Mouse (Mus musculus) spleen, adult 2 months (tissue): ENCODE measurements around the gene Myh11. TPM values are rescaled to one million over a fixed set of nuclear protein-coding genes. Genes with fewer than 3 reads are reported as not detected.

Experiments used
- DNase-seq, 2 experiments: peaks; one replicate each; pipeline versions ENCODE4 v3.0.0 to v3.0.0-alpha.2; 2012 to 2021; ENCODE audit warnings: low spot score in 2 of 2, low read depth in 1 of 2
- H3K27ac ChIP-seq: fragments of 200-500 bp; 2 replicates; pipeline ENCODE4 v1.5.1; 2012; ENCODE audit warnings: low read length, inconsistent platforms; ENCODE audit not compliant: insufficient read depth
- H3K27me3 ChIP-seq: fragments of 200-500 bp; 2 replicates; pipeline ENCODE4 v1.6.1; 2012; ENCODE audit warnings: mild to moderate bottlenecking, moderate library complexity, low read length, inconsistent platforms; ENCODE audit not compliant: control insufficient read depth, insufficient read depth
- H3K36me3 ChIP-seq: fragments of 200-500 bp; 2 replicates; pipeline ENCODE4 v1.6.1; 2012; ENCODE audit warnings: mild to moderate bottlenecking, low read length, inconsistent platforms; ENCODE audit not compliant: control insufficient read depth, insufficient read depth
- H3K4me1 ChIP-seq: fragments of 200-500 bp; 2 replicates; pipeline ENCODE4 v1.6.1; 2011; ENCODE audit warnings: inconsistent platforms; ENCODE audit not compliant: control insufficient read depth, insufficient read depth, insufficient read length
- H3K4me3 ChIP-seq: fragments of 200-500 bp; 2 replicates; pipeline ENCODE4 v1.5.1; 2011; ENCODE audit warnings: mild to moderate bottlenecking, inconsistent platforms; ENCODE audit not compliant: insufficient read depth, insufficient read length; ENCODE audit errors: extremely low read depth
- CTCF ChIP-seq: fragments of 200-500 bp; IDR thresholded peaks from 2 replicates; pipeline ENCODE4 v1.5.1; 2011; ENCODE audit warnings: mild to moderate bottlenecking, inconsistent platforms; ENCODE audit not compliant: insufficient read depth, insufficient read length, insufficient replicate concordance; ENCODE audit errors: extremely low read depth
- POLR2A ChIP-seq: fragments of 200-500 bp; IDR thresholded peaks from 2 replicates; pipeline ENCODE4 v1.6.1; 2011; ENCODE audit warnings: low read depth, low read length, inconsistent platforms
- WGBS: fragments of 180-500 bp; shearing (Covaris S2); methylation state at CpG from one replicate; pipeline ENCODE4 v1.1.7; 2018; 5-methylcytosine and 5-hydroxymethylcytosine counted together
- polyA plus RNA-seq: library from polyadenylated mRNA; depleted of rRNA; stranded (reverse); fragments of >200 nt; gene quantifications from 2 replicates; pipeline ENCODE4 v1.2.3, GENCODE M21; 2012

Myh11 gene
- polyA plus RNA-seq, 1 experiment, result 5.7 TPM

GRCm38 (mm10) chr16:14169706-14170105 is 121.5 kb downstream of the Myh11 start:
- Histone ChIP-seq H3K4me1 (no peaks in the 10 kb centered on the region), H3K27me3 (no peaks in the 10 kb centered on the region), H3K4me3 (no peak overlapping the region), H3K36me3 (peaks cover 23% of the 10 kb centered on the region), H3K27ac (no peak overlapping the region)
- no peak for DNase-seq
- 100% methylated on average over 1 of the region's 1 CpGs for WGBS
- no peak for TF ChIP-seq CTCF
- TF ChIP-seq POLR2A, result no peak

GRCm38 (mm10) chr16:14166490-14166889 is 124.7 kb downstream of the Myh11 start:
- WGBS, result 83% methylated on average over 4 of the region's 4 CpGs
- H3K36me3 ChIP-seq, result peaks cover 13% of the 10 kb centered on the region
- no peaks in the 10 kb centered on the region for H3K27me3 ChIP-seq
- no peak for DNase-seq
- no peak for TF ChIP-seq POLR2A
- TF ChIP-seq CTCF, result no peak
- no peak overlapping the region for H3K27ac ChIP-seq
- no peak overlapping the region for H3K4me3 ChIP-seq
- H3K4me1 ChIP-seq, result no peaks in the 10 kb centered on the region; the same call in 1 of the 2 replicates

DNA sequence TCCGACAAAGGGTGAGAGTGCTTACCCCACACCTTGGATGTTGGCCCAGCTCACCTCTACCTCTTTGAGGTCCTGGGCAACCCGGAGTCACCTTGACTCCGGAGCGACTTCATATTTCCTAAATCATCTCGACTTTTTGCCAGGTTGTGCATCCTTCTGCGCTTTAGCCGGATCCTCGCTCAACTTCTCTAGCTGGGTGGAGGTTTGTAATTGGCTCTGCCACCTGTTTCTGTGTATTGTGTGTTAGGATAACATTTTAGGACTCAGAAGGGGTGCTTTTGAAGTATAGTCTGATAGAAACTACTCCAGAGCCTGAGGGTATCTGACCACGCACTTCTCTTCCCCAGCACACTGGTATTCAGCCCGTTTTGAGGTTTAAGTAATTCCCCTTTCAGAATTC is 127.4 kb downstream of the Myh11 start:
- H3K4me3 ChIP-seq, result peak overlapping the region; percentile 96
- no peak for DNase-seq
- no peaks in the 10 kb centered on the region; the same call in 1 of the 2 replicates for H3K4me1 ChIP-seq
- no peaks in the 10 kb centered on the region for H3K36me3 ChIP-seq
- WGBS, result 4% methylated on average over 10 of the region's 10 CpGs
- H3K27me3 ChIP-seq, result no peaks in the 10 kb centered on the region
- no peak for TF ChIP-seq POLR2A
- no peak for TF ChIP-seq CTCF
- H3K27ac ChIP-seq, result peak overlapping the region; percentile 83; the same call in 1 of the 2 replicates

DNA sequence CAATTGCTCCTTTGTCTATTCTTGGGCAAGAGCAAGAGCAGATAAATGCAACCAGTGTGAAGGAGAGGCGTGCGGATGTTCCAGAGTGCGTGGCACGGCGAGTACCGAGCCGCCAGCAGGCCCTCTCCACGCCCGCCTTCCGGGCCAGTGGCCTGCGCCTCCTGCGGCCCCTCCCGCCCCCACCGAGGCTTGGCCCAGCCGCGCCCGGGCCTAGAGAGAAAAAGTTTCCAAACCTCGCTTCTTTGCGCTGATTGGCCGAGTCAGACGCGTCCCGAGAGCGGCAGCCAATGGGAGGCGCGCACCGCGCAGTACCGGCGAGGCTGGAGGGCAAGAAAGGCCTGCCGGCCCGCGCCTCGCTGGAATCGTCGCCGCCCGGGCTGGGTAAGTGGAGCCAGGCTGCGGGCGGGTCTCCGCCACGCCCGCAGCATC is 128.2 kb downstream of the Myh11 start, which contains the start of the genes Nde1 and Marf1:
Nde1 (plus strand) TSS at position 288 of the 429 bp plus-strand sequence.
Marf1 (minus strand) TSS at position 364 of the 429 bp plus-strand sequence.
- peak; percentile 91 for TF ChIP-seq POLR2A
- 0 out of 2 replicates have a peak, but pooled peaks have one; percentile 6 for TF ChIP-seq CTCF
- no peaks in the 10 kb centered on the region for H3K27me3 ChIP-seq
- peak within 1 kb of the TSS; percentile 89 for H3K27ac ChIP-seq
- H3K36me3 ChIP-seq, result no peaks in the 10 kb centered on the region
- under 1% methylated on average over 42 of the region's 43 CpGs for WGBS
- peak within 1 kb of the TSS; percentile 96 for H3K4me3 ChIP-seq
- peak; percentile 72 to 90 for DNase-seq
- no peaks in the 10 kb centered on the region; the same call in 1 of the 2 replicates for H3K4me1 ChIP-seq

DNA sequence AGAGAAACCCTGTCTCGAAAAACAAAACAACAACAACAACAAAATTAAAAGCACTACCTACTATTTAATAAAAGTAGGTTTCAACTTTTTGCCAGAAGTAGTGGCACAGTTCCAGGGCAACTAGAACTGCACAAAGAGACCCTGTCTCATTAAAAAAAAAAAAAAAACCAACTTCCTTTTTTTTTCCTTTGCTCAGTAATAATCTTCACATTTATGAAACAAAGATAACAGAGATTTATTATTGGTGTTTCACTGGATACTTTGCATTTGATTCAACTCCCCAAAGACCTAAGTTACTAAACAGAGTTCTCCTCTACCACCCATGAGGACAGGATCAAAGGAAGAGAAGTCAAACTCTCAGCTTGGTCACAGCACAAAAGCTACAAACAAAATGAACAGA is 130.2 kb downstream of the Myh11 start:
- WGBS, result 87% methylated on average over 1 of the region's 1 CpGs
- no peak for DNase-seq

GRCm38 (mm10) chr16:14159746-14160131 is 131.4 kb downstream of the Myh11 start:
- H3K4me1 ChIP-seq, result no peaks in the 10 kb centered on the region; the same call in 1 of the 2 replicates
- DNase-seq, result peak; percentile 68 to 73

More for the DNA sequence above, 130.2 kb downstream of the Myh11 start:
- Histone ChIP-seq H3K27me3 (no peaks in the 10 kb centered on the region), H3K27ac (no peak overlapping the region), H3K4me1 (no peaks in the 10 kb centered on the region; the same call in 1 of the 2 replicates), H3K4me3 (no peak overlapping the region), H3K36me3 (no peaks in the 10 kb centered on the region)
- TF ChIP-seq CTCF (no peak), POLR2A (no peak)

More at GRCm38 (mm10) chr16:14159746-14160131, 131.4 kb downstream of the Myh11 start:
- under 1% methylated on average over 10 of the region's 10 CpGs for WGBS
- TF ChIP-seq POLR2A (no peak), CTCF (peak; percentile 23; the same call in 1 of the 2 replicates)
- no peaks in the 10 kb centered on the region for H3K27me3 ChIP-seq
- peak overlapping the region; percentile 93 for H3K27ac ChIP-seq
- no peaks in the 10 kb centered on the region for H3K36me3 ChIP-seq
- H3K4me3 ChIP-seq, result peak overlapping the region; percentile 72
